Mouse (Mus musculus) liver, adult 2 months (tissue): ENCODE measurements at regions not wholly inside any gene's neighbourhood (a gene's known extent, or its start where the extent isn't known, plus 50 kb on each side); places are given as distances from the start of the nearest gene placed in this dataset.

Experiments
- DNase-seq: peaks from one replicate; pipeline ENCODE4 v3.0.0-alpha.2; 2011; ENCODE audit warnings: low read depth, low spot score; ENCODE audit errors: extremely low read depth
- H3K27ac ChIP-seq: fragments of 200-500 bp; replicated peaks from 2 replicates; pipeline ENCODE4 v1.5.1; 2012; ENCODE audit warnings: low read depth, mild to moderate bottlenecking, control low read depth, inconsistent platforms, low read length; ENCODE audit not compliant: insufficient read depth
- H3K27me3 ChIP-seq: fragments of 200-500 bp; 2 replicates; pipeline ENCODE4 v1.6.1; 2012; ENCODE audit warnings: mild to moderate bottlenecking, moderate library complexity, low read length, inconsistent platforms; ENCODE audit not compliant: control insufficient read depth, insufficient read depth
- H3K36me3 ChIP-seq: fragments of 200-500 bp; 2 replicates; pipeline ENCODE4 v1.6.1; 2012; ENCODE audit warnings: low read length, inconsistent platforms; ENCODE audit not compliant: control insufficient read depth, insufficient read depth
- H3K4me1 ChIP-seq: fragments of 200-500 bp; 2 replicates; pipeline ENCODE4 v1.6.1; 2011; ENCODE audit warnings: low read length; ENCODE audit not compliant: control insufficient read depth, insufficient read depth
- H3K4me3 ChIP-seq: fragments of 200-500 bp; 2 replicates; pipeline ENCODE4 v1.5.1; 2011; ENCODE audit warnings: low read depth, mild to moderate bottlenecking, control low read depth, low read length, moderate library complexity; ENCODE audit not compliant: insufficient read depth
- H3K79me2 ChIP-seq: fragments of 200-500 bp; 2 replicates; pipeline ENCODE4 v1.6.1; 2012; ENCODE audit warnings: inconsistent platforms, mild to moderate bottlenecking, low read length, moderate library complexity; ENCODE audit not compliant: control insufficient read depth, insufficient read depth
- H3K9ac ChIP-seq: fragments of 200-500 bp; 2 replicates; pipeline ENCODE4 v1.6.1; 2012; ENCODE audit warnings: low read depth, mild to moderate bottlenecking, control low read depth, inconsistent platforms, low read length
- CTCF ChIP-seq: fragments of 200-500 bp; IDR thresholded peaks from 2 replicates; pipeline ENCODE4 v1.5.1; 2011; ENCODE audit warnings: low read depth, low read length, control low read depth
- POLR2A ChIP-seq: fragments of 200-500 bp; IDR thresholded peaks from 2 replicates; pipeline ENCODE4 v1.6.1; 2011; ENCODE audit warnings: low read length, control low read depth; ENCODE audit not compliant: insufficient read depth; ENCODE audit errors: extremely low read depth
- WGBS: fragments of 180-500 bp; shearing (Covaris S2); methylation state at CpG from one replicate; pipeline ENCODE4 v1.1.7; 2018; 5-methylcytosine and 5-hydroxymethylcytosine counted together

GRCm38 (mm10) chr13:71665221-71665916 lies 298.2 kb downstream of the Irx1 start:
- no peaks in the 10 kb centered on the region for H3K79me2 ChIP-seq
- H3K27me3 ChIP-seq, result no peaks in the 10 kb centered on the region
- no peaks in the 10 kb centered on the region for H3K36me3 ChIP-seq
- 75% methylated on average over 7 of the region's 7 CpGs for WGBS
- H3K27ac ChIP-seq, result no peak overlapping the region
- no peaks in the 10 kb centered on the region for H3K4me1 ChIP-seq
- DNase-seq, result no peak
- no peak overlapping the region for H3K9ac ChIP-seq
- TF ChIP-seq POLR2A, result no peak
- TF ChIP-seq CTCF, result no peak
- no peak overlapping the region for H3K4me3 ChIP-seq

DNA sequence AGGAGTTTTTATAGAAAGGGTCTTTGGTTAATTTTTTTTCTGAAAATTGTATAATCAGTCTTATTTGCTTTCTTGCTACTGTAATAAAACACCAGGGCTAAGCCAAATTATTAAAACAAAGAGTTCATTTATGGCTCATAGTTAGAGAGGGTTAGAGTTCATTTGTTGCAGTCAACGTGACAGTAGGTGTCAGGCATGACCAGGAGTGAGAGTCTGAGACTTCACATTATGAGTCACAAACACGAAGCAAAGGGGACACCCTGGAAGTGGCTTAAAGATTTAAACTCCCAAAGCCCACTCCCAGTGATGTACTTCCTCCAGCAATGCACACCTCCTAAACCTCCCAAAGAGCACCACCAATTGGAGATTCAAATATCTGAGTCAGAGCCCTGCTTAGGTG lies 305.6 kb downstream of the Irx1 start:
- Histone ChIP-seq H3K4me1 (no peaks in the 10 kb centered on the region), H3K79me2 (no peaks in the 10 kb centered on the region), H3K27ac (no peak overlapping the region), H3K4me3 (no peak overlapping the region), H3K9ac (no peak overlapping the region), H3K27me3 (no peaks in the 10 kb centered on the region), H3K36me3 (no peaks in the 10 kb centered on the region)
- no peak for DNase-seq
- 62% methylated on average over 2 of the region's 2 CpGs for WGBS
- TF ChIP-seq POLR2A (no peak), CTCF (no peak)

- no peak for DNase-seq
- Histone ChIP-seq H3K4me3 (no peak overlapping the region), H3K36me3 (no peaks in the 10 kb centered on the region), H3K79me2 (no peaks in the 10 kb centered on the region), H3K4me1 (no peaks in the 10 kb centered on the region), H3K27me3 (no peaks in the 10 kb centered on the region), H3K27ac (no peak overlapping the region), H3K9ac (no peak overlapping the region)
- no peak for TF ChIP-seq CTCF
- TF ChIP-seq POLR2A, result no peak
- 66% methylated on average over 6 of the region's 6 CpGs for WGBS
Measured at GRCm38 (mm10) chr13:71653939-71654467, 309.5 kb downstream of the Irx1 start.

DNA sequence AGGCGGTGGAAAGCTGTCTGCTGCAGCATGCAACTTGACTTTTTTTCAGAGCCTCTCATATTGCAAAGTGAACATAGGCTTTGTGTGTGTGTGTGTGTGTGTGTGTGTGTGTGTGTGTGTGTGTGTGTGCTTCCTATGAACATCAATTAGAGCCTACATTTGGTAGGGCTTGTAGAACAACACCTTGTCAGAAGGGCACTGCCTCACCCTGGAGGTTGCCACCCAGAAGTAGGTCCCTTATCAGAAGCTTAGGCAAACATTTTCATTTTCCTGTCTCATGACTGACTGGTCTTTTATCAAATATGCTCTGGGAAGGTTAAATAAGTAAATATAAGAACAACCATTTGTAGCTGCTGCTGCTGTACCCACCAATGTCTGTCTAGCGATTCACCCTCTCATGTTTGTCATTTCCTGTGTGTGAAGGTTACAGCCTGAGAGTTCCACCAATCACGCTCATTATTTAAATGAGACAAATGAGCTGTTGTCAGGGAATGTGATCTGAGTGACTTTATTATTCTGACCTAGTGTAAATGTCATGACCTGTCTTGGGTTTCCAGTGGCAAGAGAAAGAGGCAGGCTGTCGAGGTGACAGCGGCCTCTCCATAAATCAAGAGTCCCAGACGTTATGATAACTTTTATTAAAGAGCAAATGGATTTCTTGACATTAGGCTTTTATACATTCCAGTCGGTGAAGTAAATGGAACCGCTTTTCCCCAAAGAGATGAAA lies 310.1 kb downstream of the Irx1 start:
- H3K27me3 ChIP-seq, result no peaks in the 10 kb centered on the region
- DNase-seq, result no peak
- WGBS, result 59% methylated on average over 8 of the region's 8 CpGs

GRCm38 (mm10) chr13:71649876-71650275 lies 313.6 kb downstream of the Irx1 start:
- TF ChIP-seq CTCF (no peak), POLR2A (no peak)
- Histone ChIP-seq H3K36me3 (no peaks in the 10 kb centered on the region), H3K27me3 (no peaks in the 10 kb centered on the region), H3K9ac (no peak overlapping the region), H3K4me1 (no peaks in the 10 kb centered on the region), H3K27ac (no peak overlapping the region), H3K4me3 (no peak overlapping the region), H3K79me2 (no peaks in the 10 kb centered on the region)
- DNase-seq, result no peak
- 40% methylated on average over 2 of the region's 2 CpGs for WGBS

More for the DNA sequence above, 310.1 kb downstream of the Irx1 start:
- Histone ChIP-seq H3K36me3 (no peaks in the 10 kb centered on the region), H3K4me3 (no peak overlapping the region), H3K9ac (no peak overlapping the region), H3K4me1 (no peaks in the 10 kb centered on the region), H3K27ac (no peak overlapping the region), H3K79me2 (no peaks in the 10 kb centered on the region)
- TF ChIP-seq CTCF, result no peak

DNA sequence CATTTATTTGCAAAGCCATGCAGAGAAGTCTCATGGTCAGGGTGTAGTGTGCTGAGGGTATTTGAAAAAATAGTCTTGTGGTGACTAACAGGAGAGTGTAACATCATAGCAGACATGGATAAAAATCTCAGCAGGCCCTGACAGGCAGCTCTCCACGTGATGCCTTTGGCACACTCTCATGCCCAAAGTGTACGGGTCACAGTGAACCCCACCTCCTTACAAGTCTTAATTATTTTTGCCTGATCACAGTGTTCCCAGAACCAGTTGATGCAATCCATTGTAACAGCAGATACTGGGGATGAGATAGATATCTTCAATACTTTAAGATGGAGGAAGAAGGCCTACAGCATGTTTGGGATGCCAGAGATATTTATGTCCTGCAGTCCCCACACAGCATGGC lies 314.5 kb downstream of the Irx1 start:
- TF ChIP-seq CTCF (no peak), POLR2A (no peak)
- Histone ChIP-seq H3K36me3 (no peaks in the 10 kb centered on the region), H3K4me3 (no peak overlapping the region), H3K27ac (no peak overlapping the region), H3K27me3 (no peaks in the 10 kb centered on the region), H3K79me2 (no peaks in the 10 kb centered on the region), H3K4me1 (no peaks in the 10 kb centered on the region), H3K9ac (no peak overlapping the region)
- DNase-seq, result no peak
- 72% methylated on average over 2 of the region's 2 CpGs for WGBS
